Mouse (Mus musculus) layer of hippocampus, postnatal 25 days (tissue): ENCODE measurements around the gene Kdm6b. TPM values are rescaled to one million over a fixed set of nuclear protein-coding genes. Genes with fewer than 3 reads are reported as not detected.

ENCODE experiments used
- DNase-seq, 2 experiments: peaks; one replicate each; pipeline ENCODE4 v3.0.0; 2022; ENCODE audit warnings: mixed read lengths in 2 of 2, low spot score in 1 of 2; ENCODE audit errors: extremely low spot score in 1 of 2
- total RNA-seq, 2 experiments: library from RNA; stranded (reverse); gene quantifications; 2 replicates each; pipeline ENCODE4 v1.2.3; 2021

Kdm6b gene
- total RNA-seq, 2 experiments from 2014 or later = 28.5 to 41.2 TPM

- peak in 1 of 2 experiments; percentile 39 for DNase-seq
These were observed 44.9 kb downstream of the Kdm6b start for GRCm38 (mm10) chr11:69368356-69369214.

- no peak for DNase-seq
These were observed 45.7 kb downstream of the Kdm6b start for GRCm38 (mm10) chr11:69367616-69368355.

- DNase-seq = peak in 1 of 2 experiments; percentile 22
These were observed 46.4 kb downstream of the Kdm6b start for GRCm38 (mm10) chr11:69366855-69367615.

- peak; percentile 86 to 93 for DNase-seq
These were observed 47.2 kb downstream of the Kdm6b start for GRCm38 (mm10) chr11:69366157-69366854.

GRCm38 (mm10) chr11:69365722-69366121 lies 47.8 kb downstream of the Kdm6b start:
- DNase-seq = no peak

- DNase-seq = peak; percentile 78 to 89
These were observed 48.6 kb downstream of the Kdm6b start for GRCm38 (mm10) chr11:69364910-69365309.

GRCm38 (mm10) chr11:69364376-69364775 lies 49.1 kb downstream of the Kdm6b start:
- DNase-seq = no peak

GRCm38 (mm10) chr11:69362479-69362878 lies 51.0 kb downstream of the Kdm6b start:
- no peak for DNase-seq

- no peak for DNase-seq
These were observed 51.5 kb downstream of the Kdm6b start for GRCm38 (mm10) chr11:69362021-69362420.

- DNase-seq = no peak
These were observed 55.8 kb downstream of the Kdm6b start for GRCm38 (mm10) chr11:69357690-69358089.

GRCm38 (mm10) chr11:69356544-69356943 lies 56.9 kb downstream of the Kdm6b start:
- DNase-seq = no peak

Other genes with a start within 250 kb of the Kdm6b start
- gene Alox8, start 215.8 kb downstream of the Kdm6b start, total RNA-seq = 1 to 10 TPM; 6.0 to 8.2 TPM
- gene Gucy2e, start 176.6 kb downstream of the Kdm6b start, total RNA-seq = 1 to 10 TPM; 1.7 TPM
- gene Cntrob, start 89.9 kb downstream of the Kdm6b start, total RNA-seq = 10 to 100 TPM; 11.2 to 15.6 TPM
- gene Trappc1, start 89.7 kb downstream of the Kdm6b start, total RNA-seq = 10 to 100 TPM; 63.5 to 68.4 TPM
- gene Kcnab3, start 87.4 kb downstream of the Kdm6b start, total RNA-seq = 10 to 100 TPM; 23.3 to 24.4 TPM
- 100 to 1,000 TPM; 103 to 110 TPM for gene Rnf227, start 73.2 kb downstream of the Kdm6b start, total RNA-seq
- gene Chd3, start 44.3 kb downstream of the Kdm6b start, total RNA-seq = 100 to 1,000 TPM; 504 to 538 TPM
- gene Naa38, start 18.2 kb downstream of the Kdm6b start, total RNA-seq = 100 to 1,000 TPM; 100 to 116 TPM
- 10 to 100 TPM; 40.8 to 43.6 TPM for gene Cyb5d1, start 18.0 kb downstream of the Kdm6b start, total RNA-seq
- gene Tmem88, start 15.4 kb downstream of the Kdm6b start, total RNA-seq = 1 to 10 TPM; 2.5 TPM
- 1 to 10 TPM; 3.5 to 8.0 TPM for gene Dnah2, start 135.4 kb upstream of the Kdm6b start, total RNA-seq
- gene Efnb3, start 146.5 kb upstream of the Kdm6b start, total RNA-seq = 100 to 1,000 TPM; 134 to 139 TPM
- gene Wrap53, start 166.6 kb upstream of the Kdm6b start, total RNA-seq = 10 to 100 TPM; 11.7 to 12.5 TPM
- gene Trp53, start 166.7 kb upstream of the Kdm6b start, total RNA-seq = 10 to 100 TPM; 24.3 to 29.8 TPM
- 100 to 1,000 TPM; 394 to 472 TPM for gene Atp1b2, start 192.3 kb upstream of the Kdm6b start, total RNA-seq
- gene Shbg, start 204.2 kb upstream of the Kdm6b start, total RNA-seq = not detected
- gene Sat2, start 208.3 kb upstream of the Kdm6b start, total RNA-seq = 10 to 100 TPM; 15.5 to 15.8 TPM
- 100 to 1,000 TPM; 124 to 131 TPM for gene Fxr2, start 219.3 kb upstream of the Kdm6b start, total RNA-seq
- under 1 TPM in 1 of 2 experiments, not detected in 1; 0.59 TPM for gene Sox15, start 241.6 kb upstream of the Kdm6b start, total RNA-seq
- gene Mpdu1, start 249.0 kb upstream of the Kdm6b start, total RNA-seq = 10 to 100 TPM; 61.1 to 63.9 TPM